Mouse (Mus musculus) megakaryocyte, adult 5-6 weeks (primary cell): Measurements from ENCODE around the gene Ndufs7. TPM values are rescaled to one million over a fixed set of nuclear protein-coding genes. Genes with fewer than 3 reads are reported as not detected.

Experiments
- ATAC-seq: 2 replicates; pipeline ENCODE4 v1.8.0; 2016; ENCODE audit warnings: mild to moderate bottlenecking, inconsistent platforms; ENCODE audit not compliant: poor library complexity, severe bottlenecking
- total RNA-seq, 2 experiments: library from RNA; stranded (forward) in 1 of 2; stranded (reverse) in 1 of 2; fragments of 153-499, 151-499 nt in 1 of 2; fragments of 221-1000, 200-1000 nt in 1 of 2; gene quantifications; 2 replicates each; pipeline versions ENCODE4 v1.2.3 to v1.2.4; 2015 to 2017

Gene Ndufs7
- total RNA-seq, 2 experiments from 2014 or later, result 86.1 to 113 TPM

GRCm38 (mm10) chr10:80288097-80288496 lies 39.2 kb downstream of the Ndufs7 start:
- no peak for ATAC-seq

GRCm38 (mm10) chr10:80288657-80289056 lies 39.7 kb downstream of the Ndufs7 start:
- no peak for ATAC-seq

GRCm38 (mm10) chr10:80292251-80293146 lies 43.6 kb downstream of the Ndufs7 start, which contains the start of gene Rps15:
Rps15 (plus strand) TSS chr10:80292453.
- ATAC-seq, result peak; percentile 94

- ATAC-seq, result no peak
These were observed 44.4 kb downstream of the Ndufs7 start for GRCm38 (mm10) chr10:80293325-80293724.

- no peak for ATAC-seq
These were observed 45.4 kb downstream of the Ndufs7 start for GRCm38 (mm10) chr10:80294311-80294710.

GRCm38 (mm10) chr10:80294788-80295303 lies 45.9 kb downstream of the Ndufs7 start:
- no peak for ATAC-seq

- peak; percentile 50 for ATAC-seq
These were observed 46.9 kb downstream of the Ndufs7 start, which contains the start of gene Apc2 for GRCm38 (mm10) chr10:80295618-80296425. Apc2 (plus strand) TSS chr10:80295977.

GRCm38 (mm10) chr10:80296824-80297223 lies 47.9 kb downstream of the Ndufs7 start:
- no peak for ATAC-seq

GRCm38 (mm10) chr10:80297526-80298133 lies 48.7 kb downstream of the Ndufs7 start:
- ATAC-seq, result no peak

GRCm38 (mm10) chr10:80298571-80299281 lies 49.8 kb downstream of the Ndufs7 start:
- ATAC-seq, result no peak

- no peak for ATAC-seq
These were observed 50.4 kb downstream of the Ndufs7 start for GRCm38 (mm10) chr10:80299301-80299700.

GRCm38 (mm10) chr10:80299824-80300223 lies 50.9 kb downstream of the Ndufs7 start:
- no peak for ATAC-seq

GRCm38 (mm10) chr10:80300672-80301181 lies 51.8 kb downstream of the Ndufs7 start:
- no peak for ATAC-seq

- no peak for ATAC-seq
These were observed 52.5 kb downstream of the Ndufs7 start for GRCm38 (mm10) chr10:80301256-80302081.

GRCm38 (mm10) chr10:80302082-80302355 lies 53.1 kb downstream of the Ndufs7 start:
- ATAC-seq, result no peak

GRCm38 (mm10) chr10:80302471-80302881 lies 53.6 kb downstream of the Ndufs7 start:
- ATAC-seq, result no peak

- peak; percentile 18; the same call in 1 of the 2 replicates for ATAC-seq
These were observed 55.5 kb downstream of the Ndufs7 start for GRCm38 (mm10) chr10:80304458-80304857.

- ATAC-seq, result peak; percentile 92
These were observed 55.9 kb downstream of the Ndufs7 start for GRCm38 (mm10) chr10:80304862-80305261.
